Mouse (Mus musculus) hindbrain, embryonic 14.5 days (tissue): Measurements from ENCODE around the gene Gen1. TPM values are rescaled to one million over a fixed set of nuclear protein-coding genes. Genes with fewer than 3 reads are reported as not detected.

ENCODE experiments used
- ATAC-seq: fragments of 200-750 bp; cut with Nextera tagmentation; 2 replicates; pipeline ENCODE4 v1.8.0; 2017; ENCODE audit warnings: moderate number of reproducible peaks, mild to moderate bottlenecking, moderate TSS enrichment, moderate library complexity; ENCODE audit not compliant: low FRiP score
- DNase-seq: peaks from one replicate; pipeline ENCODE4 v3.0.0-alpha.2; 2015; ENCODE audit warnings: low spot score
- H3K27ac ChIP-seq: fragments of 300-500 bp; sonication (generic); 2 replicates; pipeline ENCODE4 v1.5.1; 2014; ENCODE audit warnings: mild to moderate bottlenecking, moderate library complexity
- H3K27me3 ChIP-seq: fragments of 300-500 bp; sonication (generic); 2 replicates; pipeline ENCODE4 v1.6.1; 2014; ENCODE audit warnings: mild to moderate bottlenecking, low read length, mixed read lengths; ENCODE audit not compliant: control insufficient read depth, insufficient read depth
- H3K36me3 ChIP-seq: fragments of 300-500 bp; sonication (generic); replicated peaks from 2 replicates; pipeline ENCODE4 v1.6.1; 2014; ENCODE audit not compliant: control insufficient read depth, insufficient read depth
- H3K4me1 ChIP-seq: fragments of 300-500 bp; sonication (generic); replicated peaks from 2 replicates; pipeline ENCODE4 v1.6.1; 2014; ENCODE audit warnings: antibody characterized with exemption, low read length, mixed read lengths; ENCODE audit not compliant: control insufficient read depth, insufficient read depth
- H3K4me2 ChIP-seq: fragments of 300-500 bp; sonication (generic); replicated peaks from 2 replicates; pipeline ENCODE4 v1.6.1; 2014; ENCODE audit warnings: mild to moderate bottlenecking, moderate library complexity
- H3K4me3 ChIP-seq: fragments of 300-500 bp; sonication (generic); replicated peaks from 2 replicates; pipeline ENCODE4 v1.5.1; 2014; ENCODE audit warnings: mild to moderate bottlenecking, low read length
- H3K9ac ChIP-seq: fragments of 300-500 bp; sonication (generic); 2 replicates; pipeline ENCODE4 v1.6.1; 2014
- H3K9me3 ChIP-seq: fragments of 300-500 bp; sonication (generic); 2 replicates; pipeline ENCODE4 v1.6.1; 2016; ENCODE audit warnings: low read length; ENCODE audit not compliant: control insufficient read depth
- WGBS: fragments of 180-500 bp; shearing (Covaris S2); extraction: QIAGEN DNeasy Blood & Tissue Kit; methylation state at CpG from one replicate; pipeline ENCODE4 v1.1.7; 2014; 5-methylcytosine and 5-hydroxymethylcytosine counted together
- polyA plus RNA-seq: library from polyadenylated mRNA; unstranded; fragments of >200 nt; fragmentation: Nextera tagmentation; extraction: Ambion mirVana; gene quantifications from 2 replicates; pipeline ENCODE4 v1.2.1, GENCODE M21; 2014

The Gen1 gene
- polyA plus RNA-seq, 1 experiment from 2014 or later = 2.0 TPM

GRCm38 (mm10) chr12:11214776-11215175 lies 50.8 kb downstream of the Gen1 start:
- H3K36me3 ChIP-seq = no peaks in the 10 kb centered on the region
- H3K9me3 ChIP-seq = no peaks in the 10 kb centered on the region
- no peak overlapping the region for H3K27ac ChIP-seq
- no peaks in the 10 kb centered on the region for H3K27me3 ChIP-seq
- ATAC-seq (no peak), DNase-seq (no peak)
- no peaks in the 10 kb centered on the region for H3K4me1 ChIP-seq
- H3K4me2 ChIP-seq = no peak overlapping the region
- H3K4me3 ChIP-seq = no peak overlapping the region
- H3K9ac ChIP-seq = no peak overlapping the region

GRCm38 (mm10) chr12:11212881-11213280 lies 52.7 kb downstream of the Gen1 start:
- H3K27ac ChIP-seq = no peak overlapping the region
- H3K4me2 ChIP-seq = no peak overlapping the region
- H3K36me3 ChIP-seq = no peaks in the 10 kb centered on the region
- no peaks in the 10 kb centered on the region for H3K27me3 ChIP-seq
- ATAC-seq (no peak), DNase-seq (no peak)
- WGBS = 92% methylated on average over 1 of the region's 1 CpGs
- no peaks in the 10 kb centered on the region for H3K4me1 ChIP-seq
- H3K4me3 ChIP-seq = no peak overlapping the region
- H3K9me3 ChIP-seq = no peaks in the 10 kb centered on the region
- H3K9ac ChIP-seq = no peak overlapping the region

GRCm38 (mm10) chr12:11210361-11210760 lies 55.2 kb downstream of the Gen1 start:
- ATAC-seq (no peak), DNase-seq (no peak)
- Histone ChIP-seq H3K9me3 (no peaks in the 10 kb centered on the region), H3K4me2 (no peak overlapping the region), H3K27ac (no peak overlapping the region), H3K36me3 (no peaks in the 10 kb centered on the region), H3K9ac (no peak overlapping the region), H3K4me3 (no peak overlapping the region), H3K4me1 (no peaks in the 10 kb centered on the region), H3K27me3 (no peaks in the 10 kb centered on the region)
- WGBS = 80% methylated on average over 3 of the region's 3 CpGs

- H3K27ac ChIP-seq = no peak overlapping the region
- no peak overlapping the region for H3K4me3 ChIP-seq
- WGBS = 83% methylated on average over 5 of the region's 5 CpGs
- no peaks in the 10 kb centered on the region for H3K36me3 ChIP-seq
- no peak for DNase-seq
- no peaks in the 10 kb centered on the region for H3K4me1 ChIP-seq
- no peaks in the 10 kb centered on the region for H3K27me3 ChIP-seq
- H3K9me3 ChIP-seq = no peaks in the 10 kb centered on the region
- ATAC-seq = no peak
- no peak overlapping the region for H3K4me2 ChIP-seq
- H3K9ac ChIP-seq = no peak overlapping the region
These were observed 56.0 kb downstream of the Gen1 start for GRCm38 (mm10) chr12:11209636-11210035.

- H3K4me2 ChIP-seq = no peak within 1 kb of the TSS
- no peaks in the 10 kb centered on the region for H3K9me3 ChIP-seq
- DNase-seq = no peak
- ATAC-seq = no peak
- H3K4me3 ChIP-seq = no peak within 1 kb of the TSS
- H3K27ac ChIP-seq = no peak within 1 kb of the TSS
- H3K36me3 ChIP-seq = no peaks in the 10 kb centered on the region
- WGBS = 65% methylated on average over 5 of the region's 5 CpGs
- H3K4me1 ChIP-seq = no peaks in the 10 kb centered on the region
- no peak within 1 kb of the TSS for H3K9ac ChIP-seq
- H3K27me3 ChIP-seq = no peaks in the 10 kb centered on the region
These were observed 56.7 kb downstream of the Gen1 start, which contains the start of gene Msgn1 for GRCm38 (mm10) chr12:11208872-11209271. TSS of gene Msgn1 (minus strand) at chr12:11208972.

- H3K36me3 ChIP-seq = no peaks in the 10 kb centered on the region
- no peak for ATAC-seq
- H3K27ac ChIP-seq = no peak overlapping the region
- no peak overlapping the region for H3K9ac ChIP-seq
- H3K27me3 ChIP-seq = no peaks in the 10 kb centered on the region
- H3K4me3 ChIP-seq = no peak overlapping the region
- 71% methylated on average over 4 of the region's 4 CpGs for WGBS
- DNase-seq = no peak
- H3K4me2 ChIP-seq = no peak overlapping the region
- H3K4me1 ChIP-seq = no peaks in the 10 kb centered on the region
- no peaks in the 10 kb centered on the region for H3K9me3 ChIP-seq
These were observed 59.3 kb downstream of the Gen1 start for GRCm38 (mm10) chr12:11206321-11206720.

GRCm38 (mm10) chr12:11203694-11204665 lies 61.6 kb downstream of the Gen1 start:
- no peak for DNase-seq
- ATAC-seq = no peak
- H3K4me2 ChIP-seq = no peak overlapping the region
- no peak overlapping the region for H3K27ac ChIP-seq
- no peaks in the 10 kb centered on the region for H3K9me3 ChIP-seq
- no peak overlapping the region for H3K4me3 ChIP-seq
- 83% methylated on average over 18 of the region's 18 CpGs for WGBS
- H3K4me1 ChIP-seq = no peaks in the 10 kb centered on the region
- H3K27me3 ChIP-seq = no peaks in the 10 kb centered on the region
- no peaks in the 10 kb centered on the region for H3K36me3 ChIP-seq
- H3K9ac ChIP-seq = no peak overlapping the region

GRCm38 (mm10) chr12:11202476-11202875 lies 63.1 kb downstream of the Gen1 start:
- DNase-seq (no peak), ATAC-seq (no peak)
- Histone ChIP-seq H3K9me3 (no peaks in the 10 kb centered on the region), H3K27me3 (no peaks in the 10 kb centered on the region), H3K36me3 (no peaks in the 10 kb centered on the region), H3K27ac (no peak overlapping the region), H3K9ac (no peak overlapping the region), H3K4me3 (no peak overlapping the region), H3K4me1 (0 out of 2 replicates have a peak, but pooled peaks cover 4% of the 10 kb centered on the region), H3K4me2 (no peak overlapping the region)
- 91% methylated on average over 8 of the region's 8 CpGs for WGBS

- WGBS = 92% methylated on average over 12 of the region's 12 CpGs
- Histone ChIP-seq H3K27me3 (no peaks in the 10 kb centered on the region), H3K9me3 (no peaks in the 10 kb centered on the region), H3K9ac (no peak overlapping the region), H3K4me2 (no peak overlapping the region), H3K4me1 (peaks cover 8% of the 10 kb centered on the region; the same call in 1 of the 2 replicates), H3K4me3 (no peak overlapping the region), H3K36me3 (no peaks in the 10 kb centered on the region), H3K27ac (no peak overlapping the region)
- DNase-seq (no peak), ATAC-seq (no peak)
These were observed 64.9 kb downstream of the Gen1 start for GRCm38 (mm10) chr12:11200711-11201110.
